Comparison of ENCODE assay signal across 8 mouse cellular contexts in the genomic region with DNA sequence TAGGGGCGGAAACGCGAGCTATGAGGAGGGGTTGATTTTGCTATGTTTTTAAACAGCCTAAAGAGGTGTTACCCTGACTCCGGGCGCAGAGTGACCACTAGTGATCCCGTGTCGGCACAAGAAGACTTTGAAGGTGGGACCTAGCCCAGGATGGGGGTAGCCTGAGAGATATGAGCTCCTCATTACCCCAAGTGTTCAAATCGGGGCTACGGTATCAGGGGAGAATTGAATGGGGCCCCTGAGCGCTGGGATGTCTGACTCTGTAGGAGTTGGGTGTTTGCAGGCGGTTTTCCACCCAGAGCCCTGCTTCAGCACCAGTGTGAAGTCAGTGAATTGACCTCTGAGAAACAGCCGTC. TPM values are rescaled to one million over a fixed set of nuclear protein-coding genes. Genes with fewer than 3 reads are reported as not detected.
DNase-seq lines count a peak whose midpoint lies in the region; ATAC-seq and TF ChIP-seq lines count a peak whose summit lies in the region.

No protein-coding gene starts in this region.

- in situ Hi-C loops in Patski (cut with MboI; ENCODE audit: low pct_unique_long_range_greater_than_20kb): loop anchor here (5.0 to 10.0 kb wide), 2 partner anchors 54 to 157 kb away; no protein-coding TSS in a partner anchor

- H3K4me1 ChIP-seq in heart, postnatal 0 days (ENCODE audit: control insufficient read depth, insufficient read depth): 0 out of 2 replicates have a peak, but pooled peaks cover 3% of the 10 kb centered on the region
- H3K4me1 ChIP-seq in hindbrain, embryonic 12.5 days: peaks cover 4% of the 10 kb centered on the region; the same call in 1 of the 2 replicates
- H3K4me1 ChIP-seq in midbrain, embryonic 11.5 days (ENCODE audit: control insufficient read depth, insufficient read depth, low read length): no peaks in the 10 kb centered on the region
- H3K4me1 ChIP-seq in thymus, adult 2 months (replicated peaks; ENCODE audit: control insufficient read depth, insufficient read depth, low read length): peaks cover 14% of the 10 kb centered on the region

- TF ChIP-seq CTCF in heart, postnatal 0 days (IDR thresholded peaks at IDR 0.05; ENCODE audit: low read depth): no peak
- TF ChIP-seq CTCF in Patski (IDR thresholded peaks at IDR 0.05): no peak
- TF ChIP-seq CTCF in thymus, adult 2 months (IDR thresholded peaks at IDR 0.05; ENCODE audit: borderline replicate concordance, control insufficient read depth, extremely low read depth, insufficient read depth, low read length, poor library complexity): no peak

- H3K27me3 ChIP-seq in heart, postnatal 0 days (ENCODE audit: control insufficient read depth, insufficient read depth, low read length): no peaks in the 10 kb centered on the region
- no peaks in the 10 kb centered on the region for H3K27me3 ChIP-seq in Patski
- no peaks in the 10 kb centered on the region for H3K27me3 ChIP-seq in hindbrain, embryonic 12.5 days
- H3K27me3 ChIP-seq in midbrain, embryonic 11.5 days (ENCODE audit: control insufficient read depth, insufficient read depth, low read length): no peaks in the 10 kb centered on the region
- no peaks in the 10 kb centered on the region for H3K27me3 ChIP-seq in thymus, adult 2 months (ENCODE audit: control insufficient read depth, insufficient read depth, low read length)

- H3K9ac ChIP-seq in heart, postnatal 0 days (replicated peaks; ENCODE audit: low read depth, low read length): peak overlapping the region; percentile 32; the same call in 1 of the 2 replicates
- H3K9ac ChIP-seq in hindbrain, embryonic 12.5 days: peak overlapping the region; percentile 64; the same call in 1 of the 2 replicates
- H3K9ac ChIP-seq in midbrain, embryonic 11.5 days (ENCODE audit: low read length): peak overlapping the region; percentile 57; the same call in 1 of the 2 replicates

- peak overlapping the region; percentile 70 for H3K4me3 ChIP-seq in heart, postnatal 0 days (ENCODE audit: low read depth, low read length)
- peak overlapping the region; percentile 54 for H3K4me3 ChIP-seq in hindbrain, embryonic 12.5 days
- H3K4me3 ChIP-seq in midbrain, embryonic 11.5 days (ENCODE audit: low read depth, low read length): peak overlapping the region; percentile 59
- no peak overlapping the region for H3K4me3 ChIP-seq in thymus, adult 2 months (ENCODE audit: control insufficient read depth, insufficient read depth, low read length)

- H3K36me3 ChIP-seq in heart, postnatal 0 days (replicated peaks; ENCODE audit: control insufficient read depth, insufficient read depth, low read length): no peaks in the 10 kb centered on the region
- H3K36me3 ChIP-seq in hindbrain, embryonic 12.5 days: no peaks in the 10 kb centered on the region
- H3K36me3 ChIP-seq in midbrain, embryonic 11.5 days (ENCODE audit: control insufficient read depth, insufficient read depth, low read length): no peaks in the 10 kb centered on the region
- no peaks in the 10 kb centered on the region for H3K36me3 ChIP-seq in thymus, adult 2 months (ENCODE audit: control insufficient read depth, insufficient read depth, low read length)

- CTCF ChIA-PET in Patski (lab: Charles Lee): interaction anchor here (0.7 to 3.0 kb wide), 18 partner anchors 9 to 232 kb away, joined by 3 to 12 read pairs (median 4); a partner anchor contains a TSS

- 18% methylated on average over 12 of the region's 12 CpGs for WGBS in heart, postnatal 0 days
- WGBS in hindbrain, embryonic 12.5 days: 25% methylated on average over 12 of the region's 12 CpGs
- WGBS in midbrain, embryonic 11.5 days: 17% methylated on average over 12 of the region's 12 CpGs
- 57% methylated on average over 12 of the region's 12 CpGs for WGBS in thymus, adult 2 months

- no peak for ATAC-seq in heart, postnatal 0 days (ENCODE audit: insufficient read depth, low read depth)
- ATAC-seq in Patski: peak; percentile 8
- peak; percentile 60; the same call in 1 of the 2 replicates for ATAC-seq in hindbrain, embryonic 12.5 days (ENCODE audit: low FRiP score)
- ATAC-seq in midbrain, embryonic 11.5 days (ENCODE audit: low FRiP score): no peak

- peak overlapping the region; percentile 39; the same call in 1 of the 2 replicates for H3K27ac ChIP-seq in heart, postnatal 0 days (ENCODE audit: low read depth)
- no peak overlapping the region for H3K27ac ChIP-seq in hindbrain, embryonic 12.5 days
- H3K27ac ChIP-seq in midbrain, embryonic 11.5 days (ENCODE audit: low read depth, low read length): no peak overlapping the region
- no peak overlapping the region for H3K27ac ChIP-seq in thymus, adult 2 months (ENCODE audit: control insufficient read depth, insufficient read depth, low read length)

- H3K4me2 ChIP-seq in heart, postnatal 0 days (ENCODE audit: low read depth, low read length): peak overlapping the region; percentile 89
- H3K4me2 ChIP-seq in hindbrain, embryonic 12.5 days (replicated peaks): peak overlapping the region; percentile 80
- peak overlapping the region; percentile 71 for H3K4me2 ChIP-seq in midbrain, embryonic 11.5 days

- intact Hi-C loops in heart, postnatal 10 days (cut with DNase I): loop anchor here (1.0 to 5.0 kb wide), 4 partner anchors 48 to 184 kb away; a partner anchor contains a TSS

- TF ChIP-seq POLR2A in thymus, adult 2 months (IDR thresholded peaks at IDR 0.05; ENCODE audit: control insufficient read depth, extremely low read depth, insufficient read depth, low read length, poor library complexity): no peak

- no peaks in the 10 kb centered on the region for H3K9me3 ChIP-seq in heart, postnatal 0 days (replicated peaks; ENCODE audit: control insufficient read depth, low read length)
- no peaks in the 10 kb centered on the region for H3K9me3 ChIP-seq in hindbrain, embryonic 12.5 days (replicated peaks)
- H3K9me3 ChIP-seq in midbrain, embryonic 11.5 days (ENCODE audit: control insufficient read depth, low read length): no peaks in the 10 kb centered on the region

- POLR2A ChIA-PET in Patski (lab: Charles Lee): interaction anchor here (0.7 to 1.4 kb wide), 3 partner anchors 25 to 48 kb away, joined by 4 to 6 read pairs (median 4); a partner anchor contains a TSS

- no peak for DNase-seq in heart, postnatal 0 days (ENCODE audit: low spot score)
- no peak for DNase-seq in heart, postnatal 10 days
- no peak for DNase-seq in Patski (ENCODE audit: low read depth, low spot score)
- DNase-seq in midbrain, embryonic 11.5 days (ENCODE audit: low spot score, missing footprints): no peak
- DNase-seq in cerebellum, adult 9-10 months: no peak
- DNase-seq in thymus, adult 2 months: no peak
- DNase-seq in testis, postnatal 10 days (ENCODE audit: low spot score): no peak

- TF ChIP-seq EP300 in heart, postnatal 0 days (IDR thresholded peaks at IDR 0.05; ENCODE audit: low read depth): no peak

RNA-seq across cellular contexts. Expression of a gene that starts 11.1 kb away (rescaled TPM):
- 11.5 and 11.6 TPM in 2 replicates for total RNA-seq in heart, postnatal 0 days (2014; rRNA removed; ENCODE audit: low replicate concordance)
- 6.2 and 6.4 TPM in 2 replicates for polyA plus RNA-seq in heart, postnatal 0 days (2015; fragmentation: Nextera tagmentation; extraction: Ambion mirVana)
- 10 to 100 TPM in 1 of 2 experiments, 1 to 10 TPM in 1; 10.0 to 12.0 TPM for total RNA-seq in heart, postnatal 10 days (2021)
- 71.3 TPM for polyA plus RNA-seq in Patski (2021)
- polyA plus RNA-seq in hindbrain, embryonic 12.5 days (2016; fragmentation: Nextera tagmentation; extraction: Ambion mirVana): 10.1 and 10.4 TPM in 2 replicates
- 2.1 and 2.3 TPM in 2 replicates for polyA plus RNA-seq in midbrain, embryonic 11.5 days (2014; fragmentation: Nextera tagmentation; extraction: Ambion mirVana)
- polyA plus RNA-seq in thymus, adult 2 months (2012; rRNA removed): 72.7 and 94.1 TPM in 2 replicates

RNA-seq across cellular contexts. Expression of a gene that starts 25.1 kb away (rescaled TPM):
- total RNA-seq in heart, postnatal 0 days (2014; rRNA removed; ENCODE audit: low replicate concordance): 2.1 and 2.3 TPM in 2 replicates
- polyA plus RNA-seq in heart, postnatal 0 days (2015; fragmentation: Nextera tagmentation; extraction: Ambion mirVana): 0.40 and 0.41 TPM in 2 replicates
- 1 to 10 TPM in 1 of 2 experiments, under 1 TPM in 1; 0.98 to 1.5 TPM for total RNA-seq in heart, postnatal 10 days (2021)
- 25.8 TPM for polyA plus RNA-seq in Patski (2021)
- 17.5 and 22.1 TPM in 2 replicates for polyA plus RNA-seq in hindbrain, embryonic 12.5 days (2016; fragmentation: Nextera tagmentation; extraction: Ambion mirVana)
- 8.5 and 8.8 TPM in 2 replicates for polyA plus RNA-seq in midbrain, embryonic 11.5 days (2014; fragmentation: Nextera tagmentation; extraction: Ambion mirVana)
- polyA plus RNA-seq in thymus, adult 2 months (2012; rRNA removed): 56.0 and 61.4 TPM in 2 replicates

RNA-seq across cellular contexts. Expression of a gene that starts 26.2 kb away (rescaled TPM):
- total RNA-seq in heart, postnatal 0 days (2014; rRNA removed; ENCODE audit: low replicate concordance): 18.6 and 30.8 TPM in 2 replicates
- 23.0 and 27.9 TPM in 2 replicates for polyA plus RNA-seq in heart, postnatal 0 days (2015; fragmentation: Nextera tagmentation; extraction: Ambion mirVana)
- total RNA-seq in heart, postnatal 10 days (2021): 10 to 100 TPM; 10.7 to 13.5 TPM
- 49.5 TPM for polyA plus RNA-seq in Patski (2021)
- 16.2 and 17.2 TPM in 2 replicates for polyA plus RNA-seq in hindbrain, embryonic 12.5 days (2016; fragmentation: Nextera tagmentation; extraction: Ambion mirVana)
- 12.2 and 12.6 TPM in 2 replicates for polyA plus RNA-seq in midbrain, embryonic 11.5 days (2014; fragmentation: Nextera tagmentation; extraction: Ambion mirVana)
- 104 and 117 TPM in 2 replicates for polyA plus RNA-seq in thymus, adult 2 months (2012; rRNA removed)

RNA-seq across cellular contexts. Expression of a gene that starts 43.7 kb away (rescaled TPM):
- not detected in 2 replicates for total RNA-seq in heart, postnatal 0 days (2014; rRNA removed; ENCODE audit: low replicate concordance)
- not detected in 2 replicates for polyA plus RNA-seq in heart, postnatal 0 days (2015; fragmentation: Nextera tagmentation; extraction: Ambion mirVana)
- not detected for total RNA-seq in heart, postnatal 10 days (2021)
- polyA plus RNA-seq in Patski (2021): 0.62 TPM
- not detected in 2 replicates for polyA plus RNA-seq in hindbrain, embryonic 12.5 days (2016; fragmentation: Nextera tagmentation; extraction: Ambion mirVana)
- not detected in 2 replicates for polyA plus RNA-seq in midbrain, embryonic 11.5 days (2014; fragmentation: Nextera tagmentation; extraction: Ambion mirVana)
- polyA plus RNA-seq in thymus, adult 2 months (2012; rRNA removed): not detected in 2 replicates

RNA-seq across cellular contexts. Expression of a gene that starts 43.8 kb away (rescaled TPM):
- total RNA-seq in heart, postnatal 0 days (2014; rRNA removed; ENCODE audit: low replicate concordance): 3.4 and 14.7 TPM in 2 replicates
- 0.67 and 0.91 TPM in 2 replicates for polyA plus RNA-seq in heart, postnatal 0 days (2015; fragmentation: Nextera tagmentation; extraction: Ambion mirVana)
- total RNA-seq in heart, postnatal 10 days (2021): 1 to 10 TPM; 1.6 to 2.5 TPM
- 122 TPM for polyA plus RNA-seq in Patski (2021)
- 2.1 and 2.8 TPM in 2 replicates for polyA plus RNA-seq in hindbrain, embryonic 12.5 days (2016; fragmentation: Nextera tagmentation; extraction: Ambion mirVana)
- polyA plus RNA-seq in midbrain, embryonic 11.5 days (2014; fragmentation: Nextera tagmentation; extraction: Ambion mirVana): 0.31 and 0.32 TPM in 2 replicates
- 32.9 and 36.1 TPM in 2 replicates for polyA plus RNA-seq in thymus, adult 2 months (2012; rRNA removed)

Comparison
In these comparisons a context has a peak if more than half of its experiments do, and no peak if none do; other contexts are left out.
1. ATAC-seq: peak in Patski (single experiment) and hindbrain, embryonic 12.5 days (single experiment); none in heart, postnatal 0 days (single experiment) and midbrain, embryonic 11.5 days (single experiment).
2. Peak in every context shown above with its lines, with median percentiles within 50 percentile points of each other: H3K4me2 ChIP-seq and H3K9ac ChIP-seq.